Mouse (Mus musculus) macrophage (primary cell): ENCODE measurements around the gene Olfr1406. TPM values are rescaled to one million over a fixed set of nuclear protein-coding genes. Genes with fewer than 3 reads are reported as not detected.
"Not testable (repeated sequence)": the region's sequence is repeated elsewhere in the genome, so short reads cannot be mapped to it uniquely, and the experiment has no call there.

ENCODE experiments used
- H3K27ac ChIP-seq: fragments of 350-480 bp; formaldehyde crosslinking; 2 replicates; pipeline ENCODE4 v1.9.0; 2021
- H3K36me3 ChIP-seq: fragments of 350-480 bp; formaldehyde crosslinking; 2 replicates; pipeline ENCODE4 v1.9.0; 2021; ENCODE audit errors: inconsistent target
- H3K4me3 ChIP-seq: fragments of 350-480 bp; formaldehyde crosslinking; 2 replicates; pipeline ENCODE4 v1.9.0; 2021; ENCODE audit errors: inconsistent target
- H3K79me2 ChIP-seq: fragments of 350-480 bp; formaldehyde crosslinking; 2 replicates; pipeline ENCODE4 v1.9.0; 2021; ENCODE audit errors: inconsistent target
- WGBS: methylation state at CpG from one replicate; pipeline ENCODE4 v1.1.7; 2026; ENCODE audit warnings: inconsistent platforms; ENCODE audit not compliant: missing documents; 5-methylcytosine and 5-hydroxymethylcytosine counted together
- polyA plus RNA-seq: library from polyadenylated mRNA; stranded (reverse); fragments of 250-400 nt; gene quantifications from 3 replicates; pipeline ENCODE4 v1.2.4, GENCODE M21; 2018; ENCODE audit warnings: inconsistent platforms
- total RNA-seq, 78 experiments: library from RNA; depleted of rRNA; stranded (reverse); fragments of 250-400 nt; gene quantifications; 1 replicate in 9 of 78; 2 replicates in 24 of 78; 3 replicates in 43 of 78; 4 replicates in 2 of 78; pipeline ENCODE4 v1.2.4; 2018; ENCODE audit warnings: inconsistent platforms in 56 of 78

Gene Olfr1406
- total RNA-seq (2018; cell fraction: chromatin; rRNA removed), result not detected
- total RNA-seq (2018; cell fraction: cytosol; rRNA removed), result not detected
- not detected for total RNA-seq (2018; cell fraction: nucleus; rRNA removed)
- not detected in 3 replicates for polyA plus RNA-seq

- WGBS, result 63% methylated on average over 3 of the region's 3 CpGs
- Histone ChIP-seq H3K4me3 (no peak within 1 kb of the TSS), H3K79me2 (no peaks in the 10 kb centered on the region), H3K27ac (no peak within 1 kb of the TSS), H3K36me3 (no peaks in the 10 kb centered on the region)
Measured at GRCm38 (mm10) chr1:173190540-173190939, at the start of gene Olfr1406. Olfr1406 (minus strand) TSS chr1:173190640.

GRCm38 (mm10) chr1:173237004-173237403 is 46.6 kb upstream of the Olfr1406 start:
- H3K36me3 ChIP-seq, H3K27ac ChIP-seq, H3K79me2 ChIP-seq, H3K4me3 ChIP-seq: not testable (repeated sequence)
- WGBS, result 87% methylated on average over 1 of the region's 1 CpGs

DNA sequence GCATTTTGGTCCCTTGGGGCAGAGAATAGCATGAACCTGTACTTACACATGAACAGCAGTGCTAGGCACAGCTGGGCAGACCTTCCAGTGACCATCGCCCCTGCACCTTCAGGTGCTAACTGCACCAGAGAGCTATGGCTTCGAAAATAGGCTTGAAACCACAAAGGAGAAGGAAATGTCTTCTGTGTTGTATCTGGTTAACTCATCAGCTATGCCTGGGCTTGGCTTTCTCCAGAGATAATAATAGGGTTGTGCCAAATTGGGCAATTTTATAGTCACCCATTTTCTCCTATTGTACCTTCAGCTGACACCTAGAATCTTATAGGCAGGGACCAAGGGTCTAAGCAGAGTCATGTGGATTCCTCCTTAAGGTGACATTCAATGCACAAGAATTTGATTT is 36.6 kb upstream of the Olfr1406 start, which contains the start of gene Fcer1a:
Gene Fcer1a (minus strand): TSS at position 134 of the 400 bp plus-strand sequence.
- Histone ChIP-seq H3K27ac (no peak within 1 kb of the TSS), H3K36me3 (no peaks in the 10 kb centered on the region), H3K79me2 (no peaks in the 10 kb centered on the region), H3K4me3 (no peak within 1 kb of the TSS)
- WGBS, result 48% methylated on average over 2 of the region's 2 CpGs

- no peaks in the 10 kb centered on the region for H3K36me3 ChIP-seq
- H3K27ac ChIP-seq, result no peak overlapping the region
- H3K4me3 ChIP-seq, result no peak overlapping the region
- H3K79me2 ChIP-seq, result no peaks in the 10 kb centered on the region
- WGBS, result 94% methylated on average over 3 of the region's 3 CpGs
Measured at GRCm38 (mm10) chr1:173216481-173216880, 26.0 kb upstream of the Olfr1406 start.

DNA sequence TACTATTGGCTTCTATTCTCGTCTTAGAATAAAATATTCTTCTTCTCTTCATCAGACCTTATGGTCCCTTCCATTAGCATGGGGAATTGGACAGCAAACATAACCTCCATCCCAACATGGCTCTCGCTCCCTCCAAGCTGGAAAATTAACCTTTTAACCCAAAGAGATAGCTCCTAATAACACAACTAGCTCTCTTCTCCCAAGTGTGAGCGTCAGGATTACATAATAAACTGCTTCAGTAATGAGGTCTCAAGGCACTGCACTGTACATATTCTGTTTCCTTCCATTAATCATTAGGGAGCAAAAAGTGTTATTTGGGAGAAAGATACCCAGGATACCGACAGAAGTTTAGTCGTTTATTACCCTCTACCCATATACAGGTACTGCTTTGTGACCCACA is 21.7 kb upstream of the Olfr1406 start, which contains the start of gene Olfr1404:
Gene Olfr1404 (plus strand): TSS at position 301 of the 400 bp plus-strand sequence.
- H3K79me2 ChIP-seq, result no peaks in the 10 kb centered on the region
- no peak within 1 kb of the TSS for H3K27ac ChIP-seq
- 83% methylated on average over 5 of the region's 5 CpGs for WGBS
- no peaks in the 10 kb centered on the region for H3K36me3 ChIP-seq
- no peak within 1 kb of the TSS for H3K4me3 ChIP-seq

GRCm38 (mm10) chr1:173197508-173197907 is 7.1 kb upstream of the Olfr1406 start, which contains the start of gene Olfr218:
Olfr218 (plus strand) TSS chr1:173197808.
- no peaks in the 10 kb centered on the region for H3K36me3 ChIP-seq
- H3K4me3 ChIP-seq, result no peak within 1 kb of the TSS
- H3K27ac ChIP-seq, result no peak within 1 kb of the TSS
- H3K79me2 ChIP-seq, result no peaks in the 10 kb centered on the region
- 80% methylated on average over 5 of the region's 5 CpGs for WGBS

GRCm38 (mm10) chr1:173196359-173196758 is 5.9 kb upstream of the Olfr1406 start:
- WGBS, result 78% methylated on average over 2 of the region's 2 CpGs
- no peak overlapping the region for H3K4me3 ChIP-seq
- H3K36me3 ChIP-seq, result no peaks in the 10 kb centered on the region
- no peak overlapping the region for H3K27ac ChIP-seq
- H3K79me2 ChIP-seq, result no peaks in the 10 kb centered on the region

DNA sequence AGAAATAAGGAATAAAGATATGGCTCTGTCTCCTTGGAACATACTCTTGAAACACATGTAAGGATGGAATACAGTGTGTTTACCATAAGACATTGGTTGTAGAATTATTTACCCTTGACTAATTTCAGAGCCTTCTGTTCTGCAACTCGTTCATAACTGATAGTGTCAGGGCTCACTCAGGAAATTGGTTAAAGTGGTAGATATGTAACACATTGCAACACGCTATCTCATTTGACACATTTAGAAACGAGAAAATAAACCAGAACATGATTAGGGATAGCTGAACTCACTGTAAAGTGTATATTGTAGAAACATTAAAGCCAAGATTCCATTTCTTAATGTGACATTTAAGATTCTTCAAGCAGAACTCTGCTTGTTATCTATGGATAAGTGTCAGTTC is 1.6 kb upstream of the Olfr1406 start:
- Histone ChIP-seq H3K79me2 (no peaks in the 10 kb centered on the region), H3K36me3 (no peaks in the 10 kb centered on the region), H3K27ac (no peak overlapping the region), H3K4me3 (no peak overlapping the region)
- WGBS, result 65% methylated on average over 3 of the region's 3 CpGs

- no peak overlapping the region for H3K4me3 ChIP-seq
- H3K79me2 ChIP-seq, result no peaks in the 10 kb centered on the region
Measured at GRCm38 (mm10) chr1:173174154-173174842, 16.1 kb downstream of the Olfr1406 start.

DNA sequence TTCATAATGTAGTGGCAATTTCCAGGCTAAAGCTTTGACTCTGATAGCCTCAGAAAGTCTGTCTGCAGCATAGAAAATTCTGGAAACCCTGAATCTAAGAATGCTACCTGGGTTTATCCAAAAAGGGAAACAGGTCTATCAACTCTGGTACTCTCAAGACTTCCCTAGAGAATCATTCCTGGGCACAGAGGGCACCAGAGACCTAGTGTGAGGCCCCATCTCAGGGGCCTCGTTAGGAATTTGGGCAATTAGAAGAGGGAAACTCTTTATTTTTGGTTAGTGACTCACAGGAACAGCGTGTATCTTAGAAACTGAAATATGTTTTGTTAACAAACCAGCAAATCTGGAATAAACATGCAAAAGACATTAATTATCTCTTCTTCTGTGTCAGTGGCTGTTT is 53.2 kb downstream of the Olfr1406 start, which contains the start of gene Olfr1408:
Gene Olfr1408 (minus strand): TSS at position 101 of the 400 bp plus-strand sequence.
- no peak within 1 kb of the TSS for H3K27ac ChIP-seq
- 72% methylated on average over 2 of the region's 2 CpGs for WGBS
- no peaks in the 10 kb centered on the region for H3K36me3 ChIP-seq
- H3K4me3 ChIP-seq, result no peak within 1 kb of the TSS
- no peaks in the 10 kb centered on the region for H3K79me2 ChIP-seq

More at GRCm38 (mm10) chr1:173174154-173174842, 16.1 kb downstream of the Olfr1406 start:
- Histone ChIP-seq H3K36me3 (no peaks in the 10 kb centered on the region), H3K27ac (no peak overlapping the region)

Other genes starting within 250 kb of the Olfr1406 start
- not detected in 3 replicates for gene Olfr16, start 240.2 kb downstream of the Olfr1406 start, polyA plus RNA-seq
- not detected in 3 replicates for gene Olfr1408, start 53.3 kb downstream of the Olfr1406 start, polyA plus RNA-seq
- not detected in 3 replicates for gene Olfr218, start 7.2 kb upstream of the Olfr1406 start, polyA plus RNA-seq
- not detected in 3 replicates for gene Olfr1404, start 21.8 kb upstream of the Olfr1406 start, polyA plus RNA-seq
- gene Fcer1a, start 36.6 kb upstream of the Olfr1406 start, polyA plus RNA-seq, result not detected in 3 replicates
- not detected in 3 replicates for gene Olfr418, start 75.4 kb upstream of the Olfr1406 start, polyA plus RNA-seq
- not detected in 3 replicates for gene Mptx2, start 87.1 kb upstream of the Olfr1406 start, polyA plus RNA-seq
- not detected in 3 replicates for gene Ackr1, start 143.1 kb upstream of the Olfr1406 start, polyA plus RNA-seq
- 44.1 to 91.8 TPM (median 78.5 TPM) in 3 replicates for gene Aim2, start 160.2 kb upstream of the Olfr1406 start, polyA plus RNA-seq
- not detected in 3 replicates for gene Cadm3, start 177.1 kb upstream of the Olfr1406 start, polyA plus RNA-seq